Mouse (Mus musculus) gastrocnemius, adult 8-10 months (tissue): ENCODE data around the gene Zbtb16. TPM values are rescaled to one million over a fixed set of nuclear protein-coding genes. Genes with fewer than 3 reads are reported as not detected.

ENCODE experiments used
- DNase-seq, 2 experiments: peaks; one replicate each; pipeline ENCODE4 v3.0.0; 2022; ENCODE audit warnings: low spot score in 2 of 2
- total RNA-seq, 4 experiments: library from RNA; stranded (reverse); gene quantifications; 2 replicates each; pipeline ENCODE4 v1.2.4; 2022

The Zbtb16 gene
- total RNA-seq: 100 to 1,000 TPM; 106 to 199 (median 117) TPM

GRCm38 (mm10) chr9:48835631-48836565 lies at the start of gene Zbtb16:
Gene Zbtb16 (minus strand): TSS chr9:48836222.
- DNase-seq: peak; percentile 87

GRCm38 (mm10) chr9:48872896-48873295 lies 36.9 kb upstream of the Zbtb16 start:
- no peak for DNase-seq

GRCm38 (mm10) chr9:48866523-48867121 lies 30.6 kb upstream of the Zbtb16 start:
- no peak for DNase-seq

GRCm38 (mm10) chr9:48865235-48865634 lies 29.2 kb upstream of the Zbtb16 start:
- DNase-seq: no peak

GRCm38 (mm10) chr9:48861481-48861880 lies 25.5 kb upstream of the Zbtb16 start:
- no peak for DNase-seq

GRCm38 (mm10) chr9:48860526-48860845 lies 24.5 kb upstream of the Zbtb16 start:
- peak; percentile 58 to 68 for DNase-seq

GRCm38 (mm10) chr9:48859828-48860525 lies 24.0 kb upstream of the Zbtb16 start:
- DNase-seq: no peak

- DNase-seq: peak in 1 of 2 experiments; percentile 30
These were observed 21.9 kb upstream of the Zbtb16 start for GRCm38 (mm10) chr9:48857944-48858343.

- DNase-seq: no peak
These were observed 20.2 kb upstream of the Zbtb16 start for GRCm38 (mm10) chr9:48856240-48856639.

GRCm38 (mm10) chr9:48849531-48849930 lies 13.5 kb upstream of the Zbtb16 start:
- DNase-seq: no peak

- DNase-seq: no peak
These were observed 3.5 kb upstream of the Zbtb16 start for GRCm38 (mm10) chr9:48839568-48839967.

GRCm38 (mm10) chr9:48838346-48838745 lies 2.3 kb upstream of the Zbtb16 start:
- no peak for DNase-seq

- peak in 1 of 2 experiments; percentile 36 for DNase-seq
These were observed 1.2 kb upstream of the Zbtb16 start for GRCm38 (mm10) chr9:48837181-48837580.

- no peak for DNase-seq
These were observed 526 bp upstream of the Zbtb16 start for GRCm38 (mm10) chr9:48836566-48836930.

- DNase-seq: peak in 1 of 2 experiments; percentile 25
These were observed 1.2 kb downstream of the Zbtb16 start for GRCm38 (mm10) chr9:48834541-48835411.

- no peak for DNase-seq
These were observed 2.0 kb downstream of the Zbtb16 start for GRCm38 (mm10) chr9:48834006-48834405.

- DNase-seq: no peak
These were observed 2.5 kb downstream of the Zbtb16 start for GRCm38 (mm10) chr9:48833493-48833892.

GRCm38 (mm10) chr9:48832473-48833100 lies 3.4 kb downstream of the Zbtb16 start:
- no peak for DNase-seq

- no peak for DNase-seq
These were observed 4.2 kb downstream of the Zbtb16 start for GRCm38 (mm10) chr9:48831560-48832460.

GRCm38 (mm10) chr9:48828839-48829238 lies 7.2 kb downstream of the Zbtb16 start:
- DNase-seq: no peak
